Mouse (Mus musculus) heart, adult 2 months (tissue): ENCODE measurements around the gene Apoa5.

Experiments used
- EP300 ChIP-seq: fragments of 200-500 bp; IDR thresholded peaks from 2 replicates; pipeline ENCODE4 v1.6.1; 2011; ENCODE audit warnings: low read depth, low read length, control low read depth; ENCODE audit not compliant: insufficient read depth
- POLR2A ChIP-seq: fragments of 200-500 bp; IDR thresholded peaks from 2 replicates; pipeline ENCODE4 v1.6.1; 2011; ENCODE audit warnings: mild to moderate bottlenecking, low read depth, low read length, control low read depth; ENCODE audit not compliant: insufficient read depth

DNA sequence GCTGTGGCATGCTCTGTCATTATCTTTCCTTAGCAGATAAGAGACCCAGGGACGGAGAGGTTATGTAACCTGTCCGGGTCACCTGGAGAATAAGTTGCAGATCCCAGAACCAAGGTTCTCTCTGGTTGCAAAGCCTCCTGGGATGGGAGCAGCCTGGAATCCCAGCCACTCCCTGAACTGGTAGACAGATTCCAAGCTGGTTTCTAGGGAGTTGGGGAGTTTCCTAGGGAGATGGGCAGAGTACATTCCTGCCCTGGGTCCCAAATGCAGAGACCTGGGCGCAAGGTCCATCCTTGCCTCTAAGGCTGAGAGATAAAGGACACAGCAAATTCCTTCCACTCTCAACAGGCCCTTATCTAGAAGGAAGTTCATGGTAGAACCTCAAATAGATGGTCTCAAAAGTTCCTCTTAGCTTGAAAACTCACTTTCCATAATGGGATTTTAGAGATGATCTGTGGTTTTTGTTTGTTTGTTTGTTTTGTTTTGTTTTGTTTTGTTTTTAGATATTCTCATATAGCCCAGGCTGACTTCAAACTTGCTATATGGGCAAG lies 41.3 kb upstream of the Apoa5 start:
- TF ChIP-seq POLR2A (no peak), EP300 (no peak)
